Mouse (Mus musculus): ENCODE results near the gene AU040320. TPM values are rescaled to one million over a fixed set of nuclear protein-coding genes. Genes with fewer than 3 reads are reported as not detected.
A peak's percentile ranks its signal among the peaks of the same experiment; 100 is the strongest.

The AU040320 gene
- polyA plus RNA-seq, 1 experiment from 2014 or later, result 32.9 TPM

GRCm38 (mm10) chr4:126773871-126774270 lies 20.5 kb downstream of the AU040320 start:
- Histone ChIP-seq H3K27me3 (no peaks in the 10 kb centered on the region), H3K9ac (no peak overlapping the region), H3K4me2 (no peak overlapping the region), H3K27ac (no peak overlapping the region), H3K4me3 (replicated peaks) (no peak overlapping the region), H3K9me3 (no peaks in the 10 kb centered on the region), H3K36me3 (replicated peaks) (no peaks in the 10 kb centered on the region; the same call in 1 of the 2 replicates), H3K4me1 (peaks cover 7% of the 10 kb centered on the region)
- ATAC-seq (ENCODE audit: low FRiP score), result no peak
- 95% methylated on average over 6 of the region's 6 CpGs for WGBS

DNA sequence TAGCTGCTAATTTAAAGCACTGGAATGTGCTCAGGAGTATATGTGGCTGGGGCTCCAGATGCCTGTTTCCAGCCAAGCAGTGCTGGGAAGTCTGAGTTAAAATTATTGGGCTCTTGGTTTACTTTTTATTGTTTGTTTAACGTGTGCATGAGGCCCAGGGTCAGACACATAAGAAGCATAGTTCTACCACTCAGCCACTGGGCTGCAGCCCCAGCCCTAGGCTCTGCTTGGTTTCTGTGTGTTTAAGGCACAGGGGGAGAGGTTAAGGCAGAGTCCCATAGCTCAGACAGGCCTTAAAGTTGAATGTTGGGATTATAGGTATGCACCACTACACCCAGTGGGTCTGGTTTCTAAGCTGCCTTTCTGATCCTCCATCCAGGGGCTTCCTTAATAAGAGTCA lies 21.8 kb downstream of the AU040320 start:
- ATAC-seq (ENCODE audit: low FRiP score), result no peak
- H3K27me3 ChIP-seq, result no peaks in the 10 kb centered on the region
- H3K27ac ChIP-seq, result no peak overlapping the region

GRCm38 (mm10) chr4:126779148-126779581 lies 25.8 kb downstream of the AU040320 start:
- Histone ChIP-seq H3K4me1 (peaks cover 49% of the 10 kb centered on the region), H3K4me3 (replicated peaks) (no peak overlapping the region), H3K27ac (peak overlapping the region; percentile 82), H3K36me3 (replicated peaks) (no peaks in the 10 kb centered on the region; the same call in 1 of the 2 replicates), H3K27me3 (no peaks in the 10 kb centered on the region), H3K4me2 (no peak overlapping the region), H3K9me3 (no peaks in the 10 kb centered on the region), H3K9ac (no peak overlapping the region)
- 24% methylated on average over 8 of the region's 8 CpGs for WGBS
- 0 out of 2 replicates have a peak, but pooled peaks have one; percentile 54 for ATAC-seq (ENCODE audit: low FRiP score)

More for the DNA sequence above, 21.8 kb downstream of the AU040320 start:
- H3K4me3 ChIP-seq (replicated peaks), result no peak overlapping the region
- peaks cover 20% of the 10 kb centered on the region for H3K4me1 ChIP-seq
- H3K4me2 ChIP-seq, result no peak overlapping the region
- no peaks in the 10 kb centered on the region; the same call in 1 of the 2 replicates for H3K36me3 ChIP-seq (replicated peaks)
- 85% methylated on average over 1 of the region's 1 CpGs for WGBS
- no peaks in the 10 kb centered on the region for H3K9me3 ChIP-seq
- H3K9ac ChIP-seq, result no peak overlapping the region

DNA sequence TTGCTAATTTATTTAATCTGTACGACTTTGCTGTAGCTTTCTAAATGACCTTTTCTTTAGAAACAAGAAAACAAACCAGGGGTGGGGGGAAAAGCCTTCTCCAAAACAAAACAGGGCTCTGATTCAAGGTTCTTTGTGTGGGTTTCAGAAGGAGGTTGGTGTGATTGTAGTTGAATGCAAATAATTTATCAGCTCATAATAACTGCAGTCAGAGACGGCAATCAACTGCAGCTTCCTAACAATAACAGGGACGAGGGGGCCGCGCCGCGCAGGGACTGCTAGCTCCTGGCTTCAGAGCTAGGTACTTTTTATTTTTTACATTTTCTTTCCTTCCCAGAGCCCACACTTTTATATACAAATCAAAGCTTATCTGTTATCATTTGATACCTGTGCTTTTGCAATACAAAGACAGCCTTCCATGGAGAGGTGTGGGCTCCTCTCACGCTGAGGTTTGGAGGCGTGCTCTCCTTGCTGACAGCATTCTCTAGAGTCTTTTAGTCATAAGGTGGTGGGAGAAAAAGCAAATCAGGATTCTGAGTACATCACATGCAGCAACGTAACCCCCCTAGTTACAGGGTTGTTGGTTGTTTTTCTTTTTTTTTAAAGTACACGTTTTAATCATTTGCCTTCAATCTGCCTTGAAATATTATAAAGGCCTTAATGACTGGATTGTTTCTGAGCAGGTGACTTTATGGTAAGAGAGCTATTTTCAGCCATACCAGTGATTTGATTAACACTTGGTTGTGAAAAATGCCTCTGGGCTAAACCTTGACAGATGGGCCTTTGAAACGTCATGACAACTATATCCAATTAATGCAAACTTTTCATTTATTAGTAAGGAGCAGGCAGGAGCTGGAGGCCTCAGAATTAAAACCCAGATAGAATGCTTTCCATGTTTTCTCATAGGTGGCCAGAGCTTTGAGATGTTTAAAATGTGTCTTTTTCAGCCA lies 26.8 kb downstream of the AU040320 start:
- no peaks in the 10 kb centered on the region for H3K27me3 ChIP-seq
- H3K4me3 ChIP-seq (replicated peaks), result no peak overlapping the region
- 18% methylated on average over 12 of the region's 12 CpGs for WGBS
- peak overlapping the region; percentile 27; the same call in 1 of the 2 replicates for H3K9ac ChIP-seq
- H3K4me1 ChIP-seq, result peaks cover 49% of the 10 kb centered on the region
- no peaks in the 10 kb centered on the region for H3K36me3 ChIP-seq (replicated peaks)
- no peaks in the 10 kb centered on the region for H3K9me3 ChIP-seq
- H3K4me2 ChIP-seq, result peak overlapping the region; percentile 27; the same call in 1 of the 2 replicates
- no peak; the same call in 1 of the 2 replicates for ATAC-seq (ENCODE audit: low FRiP score)
- H3K27ac ChIP-seq, result peak overlapping the region; percentile 82

GRCm38 (mm10) chr4:126781871-126782270 lies 28.5 kb downstream of the AU040320 start:
- Histone ChIP-seq H3K9ac (no peak overlapping the region), H3K4me3 (replicated peaks) (no peak overlapping the region), H3K9me3 (no peaks in the 10 kb centered on the region), H3K36me3 (replicated peaks) (no peaks in the 10 kb centered on the region), H3K27me3 (no peaks in the 10 kb centered on the region), H3K4me1 (peaks cover 49% of the 10 kb centered on the region), H3K4me2 (peak overlapping the region; percentile 27; the same call in 1 of the 2 replicates), H3K27ac (peak overlapping the region; percentile 79; the same call in 1 of the 2 replicates)
- 9% methylated on average over 3 of the region's 3 CpGs for WGBS
- peak; percentile 7; the same call in 1 of the 2 replicates for ATAC-seq (ENCODE audit: low FRiP score)

DNA sequence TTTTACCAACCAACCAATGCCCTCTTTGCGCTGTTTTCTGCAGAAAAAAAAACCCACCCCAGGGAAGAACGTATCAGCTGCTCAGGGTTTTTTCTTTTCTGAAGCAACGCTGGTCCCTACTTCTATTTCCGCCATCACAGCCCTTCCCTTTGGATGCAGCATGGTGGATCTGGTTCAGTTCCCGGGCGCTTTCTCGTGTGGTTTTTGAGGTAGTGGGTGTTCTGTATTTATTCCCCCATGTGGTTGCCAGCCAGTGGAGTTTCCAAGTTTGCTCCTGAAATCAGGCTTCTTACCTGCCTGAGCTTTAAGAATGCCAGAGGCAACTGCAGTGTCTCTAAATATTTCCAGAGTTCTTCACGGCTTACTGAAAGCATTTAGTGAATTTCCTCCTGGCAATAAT lies 29.2 kb downstream of the AU040320 start:
- H3K4me2 ChIP-seq, result no peak overlapping the region
- 0 out of 2 replicates have a peak overlapping the region, but pooled peaks have one; percentile 1 for H3K27ac ChIP-seq
- no peaks in the 10 kb centered on the region for H3K36me3 ChIP-seq (replicated peaks)
- H3K4me1 ChIP-seq, result peaks cover 46% of the 10 kb centered on the region
- H3K27me3 ChIP-seq, result no peaks in the 10 kb centered on the region
- H3K4me3 ChIP-seq (replicated peaks), result no peak overlapping the region
- ATAC-seq (ENCODE audit: low FRiP score), result no peak
- H3K9me3 ChIP-seq, result no peaks in the 10 kb centered on the region
- H3K9ac ChIP-seq, result no peak overlapping the region
- 80% methylated on average over 8 of the region's 8 CpGs for WGBS

DNA sequence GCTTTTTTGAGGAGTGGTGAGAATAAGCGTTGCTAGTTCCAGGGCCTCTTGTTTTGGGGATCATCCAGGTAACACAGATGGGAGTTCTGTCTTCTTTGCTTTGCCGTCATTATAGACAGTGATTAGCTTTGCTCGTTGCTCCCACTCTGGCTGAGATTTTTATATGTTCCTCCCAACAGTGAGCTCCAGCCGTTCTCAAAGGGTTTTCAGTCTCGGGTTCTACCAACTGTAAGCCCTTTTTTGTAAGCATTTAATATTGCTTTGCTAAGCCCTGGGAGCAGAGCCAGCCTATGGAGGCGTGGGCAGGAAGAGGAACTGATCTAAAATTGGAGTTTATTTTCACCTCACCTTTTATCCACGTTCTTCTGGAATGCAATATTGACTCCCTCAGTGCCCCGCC lies 29.7 kb downstream of the AU040320 start:
- H3K9ac ChIP-seq, result no peak overlapping the region
- no peaks in the 10 kb centered on the region for H3K27me3 ChIP-seq
- no peak for ATAC-seq (ENCODE audit: low FRiP score)
- H3K36me3 ChIP-seq (replicated peaks), result 0 out of 2 replicates have a peak, but pooled peaks cover under 1% of the 10 kb centered on the region
- no peak overlapping the region for H3K4me3 ChIP-seq (replicated peaks)
- no peak overlapping the region for H3K27ac ChIP-seq
- H3K4me2 ChIP-seq, result no peak overlapping the region
- H3K4me1 ChIP-seq, result peaks cover 46% of the 10 kb centered on the region
- 72% methylated on average over 8 of the region's 8 CpGs for WGBS
- H3K9me3 ChIP-seq, result no peaks in the 10 kb centered on the region

DNA sequence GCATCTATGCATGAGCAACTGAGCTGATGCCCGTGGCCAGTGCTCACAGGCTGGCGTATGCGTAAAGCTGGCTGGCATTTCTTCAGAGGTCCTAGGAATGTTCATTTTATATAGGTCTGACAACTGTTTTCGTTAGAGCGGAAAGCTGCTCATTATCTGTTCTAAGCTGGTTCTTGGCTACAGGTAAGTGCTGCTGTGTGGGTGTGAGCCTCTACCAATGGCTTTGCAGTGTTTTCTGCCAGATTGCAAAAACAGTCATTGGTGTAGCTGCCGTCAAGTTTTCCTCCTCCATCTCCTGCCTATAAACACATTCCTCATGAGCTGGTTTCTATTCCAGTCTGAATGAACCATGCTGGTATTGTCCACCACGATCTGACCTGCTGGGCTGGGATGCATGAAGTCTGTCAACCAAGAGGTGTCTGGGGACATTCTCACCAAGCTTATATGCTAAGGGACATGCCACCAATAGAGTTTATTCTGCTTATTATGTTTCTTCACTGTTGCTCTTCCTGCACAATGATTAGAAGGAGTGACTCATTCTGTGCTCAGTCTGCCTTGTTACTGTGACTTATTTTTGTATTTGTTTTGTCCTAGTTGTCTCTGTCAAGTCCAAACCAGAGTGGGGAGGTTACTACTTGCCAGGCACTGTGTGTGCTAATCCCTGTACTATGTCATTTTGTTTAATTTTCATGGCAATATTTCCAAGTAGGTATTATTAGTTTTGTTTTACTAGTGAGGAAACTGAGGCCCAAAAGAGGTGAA lies 39.2 kb downstream of the AU040320 start:
- H3K36me3 ChIP-seq (replicated peaks), result peaks cover 42% of the 10 kb centered on the region
- H3K9ac ChIP-seq, result no peak overlapping the region
- H3K4me1 ChIP-seq, result no peaks in the 10 kb centered on the region
- no peak overlapping the region for H3K4me3 ChIP-seq (replicated peaks)
- no peak for ATAC-seq (ENCODE audit: low FRiP score)
- no peaks in the 10 kb centered on the region for H3K9me3 ChIP-seq
- H3K27ac ChIP-seq, result no peak overlapping the region
- no peaks in the 10 kb centered on the region for H3K27me3 ChIP-seq
- 92% methylated on average over 7 of the region's 7 CpGs for WGBS
- no peak overlapping the region for H3K4me2 ChIP-seq

GRCm38 (mm10) chr4:126802174-126802573 lies 48.8 kb downstream of the AU040320 start:
- Histone ChIP-seq H3K4me3 (replicated peaks) (no peak overlapping the region), H3K9me3 (no peaks in the 10 kb centered on the region), H3K4me2 (no peak overlapping the region), H3K36me3 (replicated peaks) (no peaks in the 10 kb centered on the region), H3K27me3 (no peaks in the 10 kb centered on the region), H3K27ac (no peak overlapping the region), H3K4me1 (peaks cover 17% of the 10 kb centered on the region; the same call in 1 of the 2 replicates), H3K9ac (no peak overlapping the region)
- 93% methylated on average over 8 of the region's 8 CpGs for WGBS
- ATAC-seq (ENCODE audit: low FRiP score), result no peak

GRCm38 (mm10) chr4:126803268-126803873 lies 50.0 kb downstream of the AU040320 start:
- Histone ChIP-seq H3K36me3 (replicated peaks) (no peaks in the 10 kb centered on the region), H3K27ac (0 out of 2 replicates have a peak overlapping the region, but pooled peaks have one; percentile 20), H3K4me2 (no peak overlapping the region), H3K4me3 (replicated peaks) (no peak overlapping the region), H3K27me3 (no peaks in the 10 kb centered on the region), H3K9ac (no peak overlapping the region), H3K4me1 (peaks cover 17% of the 10 kb centered on the region; the same call in 1 of the 2 replicates), H3K9me3 (no peaks in the 10 kb centered on the region)
- WGBS, result 34% methylated on average over 8 of the region's 8 CpGs
- ATAC-seq (ENCODE audit: low FRiP score), result no peak

- Histone ChIP-seq H3K4me3 (replicated peaks) (no peak overlapping the region), H3K36me3 (replicated peaks) (peaks cover 9% of the 10 kb centered on the region; the same call in 1 of the 2 replicates), H3K27ac (no peak overlapping the region), H3K9ac (no peak overlapping the region), H3K9me3 (no peaks in the 10 kb centered on the region), H3K27me3 (no peaks in the 10 kb centered on the region), H3K4me1 (peaks cover 17% of the 10 kb centered on the region; the same call in 1 of the 2 replicates), H3K4me2 (no peak overlapping the region)
- ATAC-seq (ENCODE audit: low FRiP score), result no peak
- 68% methylated on average over 4 of the region's 4 CpGs for WGBS
These were observed 52.4 kb downstream of the AU040320 start for GRCm38 (mm10) chr4:126805741-126806140.

Data from forebrain, embryonic 12.5 days (tissue).